ENCODE assay signal across 8 mouse cellular contexts in genomic region chr9:27203134-27203533, GRCm38 (mm10). TPM values are rescaled to one million over a fixed set of nuclear protein-coding genes. Genes with fewer than 3 reads are reported as not detected.
DNase-seq lines count a peak whose midpoint lies in the region; ATAC-seq and TF ChIP-seq lines count a peak whose summit lies in the region.
"Had no signal": no experiment of that assay in that cellular context is flagged by ENCODE, and none has a peak within 500 bp of the region (broad histone marks: within the 10 kb centered on the region; RNA-seq: fewer than 3 reads in every experiment).

No protein-coding gene starts in this region.

- H3K27me3 ChIP-seq in hindbrain, embryonic 15.5 days = no peaks in the 10 kb centered on the region
- H3K27me3 ChIP-seq: limb, embryonic 15.5 days had no signal

- no peaks in the 10 kb centered on the region for H3K36me3 ChIP-seq in hindbrain, embryonic 15.5 days
- H3K36me3 ChIP-seq: limb, embryonic 15.5 days had no signal

- no peak overlapping the region for H3K4me3 ChIP-seq in hindbrain, embryonic 15.5 days
- no peak overlapping the region for H3K4me3 ChIP-seq in left cerebral cortex, adult 2 months
- H3K4me3 ChIP-seq: limb, embryonic 15.5 days had no signal

- 3% methylated on average over 2 of the region's 2 CpGs for WGBS in hindbrain, embryonic 15.5 days

- peak; percentile 98 for ATAC-seq in hindbrain, embryonic 15.5 days (ENCODE audit: low FRiP score, low read depth)

- peak; percentile 65 for DNase-seq in adrenal gland, postnatal 10 days
- peak; percentile 82 for DNase-seq in embryo, embryonic 9.5 days (ENCODE audit: extremely low spot score)
- peak; percentile 66 to 76 for DNase-seq in left cerebral cortex, adult 2 months (ENCODE audit: extremely low spot score in 1 of 2, low spot score in 2 of 2)
- DNase-seq in retina, postnatal 7 days (ENCODE audit: low read depth, low spot score) = peak; percentile 35
- no peak for DNase-seq in gastrocnemius, postnatal 25 days
- DNase-seq in thymus, postnatal 25 days = no peak

- peaks cover 33% of the 10 kb centered on the region for H3K4me1 ChIP-seq in hindbrain, embryonic 15.5 days (replicated peaks)
- H3K4me1 ChIP-seq: limb, embryonic 15.5 days had no signal

- H3K9ac ChIP-seq in hindbrain, embryonic 15.5 days = no peak overlapping the region
- H3K9ac ChIP-seq: limb, embryonic 15.5 days had no signal

- TF ChIP-seq CTCF in left cerebral cortex, adult 2 months (IDR thresholded peaks at IDR 0.05) = no peak

- peak overlapping the region; percentile 86 for H3K27ac ChIP-seq in hindbrain, embryonic 15.5 days (replicated peaks)
- peak overlapping the region; percentile 79 for H3K27ac ChIP-seq in left cerebral cortex, adult 2 months
- H3K27ac ChIP-seq: limb, embryonic 15.5 days had no signal

- H3K4me2 ChIP-seq in hindbrain, embryonic 15.5 days = 0 out of 2 replicates have a peak overlapping the region, but pooled peaks have one; percentile 5
- H3K4me2 ChIP-seq: limb, embryonic 15.5 days had no signal

- H3K9me3 ChIP-seq in hindbrain, embryonic 15.5 days = no peaks in the 10 kb centered on the region
- H3K9me3 ChIP-seq: limb, embryonic 15.5 days had no signal

- intact Hi-C loops in left cerebral cortex, adult 2 months (cut with DNase I) = no loop called here

RNA-seq across cellular contexts. Expression of gene Jam3, which starts 47.9 kb away (rescaled TPM):
- total RNA-seq in adrenal gland, postnatal 10 days (2021) = 10 to 100 TPM; 31.2 to 35.0 TPM
- 46.7 and 49.9 TPM in 2 replicates for polyA plus RNA-seq in hindbrain, embryonic 15.5 days (2015; fragmentation: Nextera tagmentation; extraction: Ambion mirVana)
- total RNA-seq in left cerebral cortex, adult 2 months (2021) = 10 to 100 TPM; 32.6 TPM
- 1 to 10 TPM; 8.5 to 8.6 TPM for total RNA-seq in gastrocnemius, postnatal 25 days (2021)

Comparison
In these comparisons a context has a peak if more than half of its experiments do, and no peak if none do; other contexts are left out.
1. DNase-seq: peak in adrenal gland, postnatal 10 days (single experiment), embryo, embryonic 9.5 days (single experiment), left cerebral cortex, adult 2 months (2 of 2) and retina, postnatal 7 days (single experiment); none in gastrocnemius, postnatal 25 days (single experiment) and thymus, postnatal 25 days (single experiment).